Mouse (Mus musculus) heart, adult 2 months (tissue): ENCODE results near the gene Ostm1.

ENCODE experiments used
- CTCF ChIP-seq: fragments of 200-600 bp; IDR thresholded peaks from 2 replicates; pipeline ENCODE4 v1.8.1; 2022; ENCODE audit warnings: antibody characterized with exemption, mild to moderate bottlenecking, moderate library complexity
- EP300 ChIP-seq: fragments of 200-500 bp; IDR thresholded peaks from 2 replicates; pipeline ENCODE4 v1.6.1; 2011; ENCODE audit warnings: low read depth, low read length, control low read depth; ENCODE audit not compliant: insufficient read depth

DNA sequence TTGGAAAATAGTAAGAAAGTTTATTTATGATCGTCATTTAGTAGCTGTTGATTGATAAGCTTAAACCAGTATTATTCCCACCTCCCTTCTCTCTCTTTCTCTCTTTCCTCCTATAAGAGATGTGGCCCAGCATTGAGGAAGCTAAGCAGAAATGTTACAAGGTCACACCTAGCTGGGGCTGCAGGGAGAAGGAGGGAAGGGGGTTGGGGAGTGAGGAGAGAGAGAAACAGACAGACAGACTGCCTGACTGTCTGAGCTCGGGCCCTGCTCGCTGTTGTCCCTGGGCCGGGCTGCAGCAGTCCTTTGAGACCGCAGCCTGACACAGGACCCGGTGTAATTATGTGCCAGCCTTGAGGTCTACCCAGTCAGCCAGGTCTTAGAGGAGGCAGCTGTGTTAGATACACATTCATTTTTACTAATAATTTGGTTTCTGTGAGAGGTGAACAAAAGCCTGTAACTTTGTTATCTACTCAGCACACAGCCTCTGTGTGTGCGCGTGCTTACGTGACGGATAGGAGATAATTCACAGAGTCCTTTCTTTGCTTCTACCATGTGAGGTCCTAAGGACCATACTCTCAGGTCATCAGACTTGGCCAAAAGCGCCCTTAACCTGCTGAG lies 49.7 kb upstream of the Ostm1 start:
- no peak for TF ChIP-seq EP300
- TF ChIP-seq CTCF, result no peak
